9 mouse cellular contexts compared by ENCODE assay signal in genomic region chr10:127209928-127210570, GRCm38 (mm10). TPM values are rescaled to one million over a fixed set of nuclear protein-coding genes. Genes with fewer than 3 reads are reported as not detected.
DNase-seq lines count a peak whose midpoint lies in the region; ATAC-seq and TF ChIP-seq lines count a peak whose summit lies in the region.
"Had no signal": no experiment of that assay in that cellular context is flagged by ENCODE, and none has a peak within 500 bp of the region (broad histone marks: within the 10 kb centered on the region; RNA-seq: fewer than 3 reads in every experiment).

No protein-coding gene starts in this region.

- H3K36me3 ChIP-seq in hindbrain, embryonic 10.5 days, result peaks cover 39% of the 10 kb centered on the region
- 0 out of 2 replicates have a peak, but pooled peaks cover 4% of the 10 kb centered on the region for H3K36me3 ChIP-seq in hindbrain, embryonic 11.5 days (ENCODE audit: control insufficient read depth, insufficient read depth, low read length)
- H3K36me3 ChIP-seq in hindbrain, embryonic 14.5 days (replicated peaks; ENCODE audit: control insufficient read depth, insufficient read depth), result peaks cover 37% of the 10 kb centered on the region
- H3K36me3 ChIP-seq in midbrain, embryonic 13.5 days, result peaks cover 35% of the 10 kb centered on the region

- no peak for ATAC-seq in hindbrain, embryonic 11.5 days (ENCODE audit: low FRiP score)
- ATAC-seq in hindbrain, embryonic 14.5 days (ENCODE audit: low FRiP score), result no peak
- ATAC-seq in midbrain, embryonic 13.5 days, result no peak

- 89% methylated on average over 13 of the region's 13 CpGs for WGBS in hindbrain, embryonic 10.5 days
- 89% methylated on average over 13 of the region's 13 CpGs for WGBS in hindbrain, embryonic 11.5 days
- 87% methylated on average over 13 of the region's 13 CpGs for WGBS in hindbrain, embryonic 14.5 days
- WGBS in midbrain, embryonic 13.5 days, result 89% methylated on average over 13 of the region's 13 CpGs

- H3K4me1 ChIP-seq in hindbrain, embryonic 10.5 days (replicated peaks), result peaks cover 20% of the 10 kb centered on the region
- 0 out of 2 replicates have a peak, but pooled peaks cover 3% of the 10 kb centered on the region for H3K4me1 ChIP-seq in hindbrain, embryonic 11.5 days (replicated peaks; ENCODE audit: control insufficient read depth, insufficient read depth, low read length)
- H3K4me1 ChIP-seq in bone marrow macrophage, adult 2 months (ENCODE audit: control insufficient read depth, insufficient read depth, low read length), result peaks cover 11% of the 10 kb centered on the region
- peaks cover 17% of the 10 kb centered on the region for H3K4me1 ChIP-seq in hindbrain, embryonic 14.5 days (replicated peaks; ENCODE audit: control insufficient read depth, insufficient read depth, low read length)
- peaks cover 15% of the 10 kb centered on the region for H3K4me1 ChIP-seq in midbrain, embryonic 13.5 days (replicated peaks)

- TF ChIP-seq CTCF in bone marrow macrophage, adult 2 months (IDR thresholded peaks at IDR 0.05; ENCODE audit: low read depth, low read length), result no peak

- H3K4me2 ChIP-seq in hindbrain, embryonic 11.5 days (replicated peaks; ENCODE audit: low read depth, low read length), result no peak overlapping the region
- peak overlapping the region; percentile 89 for H3K4me2 ChIP-seq in hindbrain, embryonic 14.5 days (replicated peaks)
- H3K4me2 ChIP-seq in midbrain, embryonic 13.5 days (replicated peaks), result peak overlapping the region; percentile 81

- H3K27me3 ChIP-seq in hindbrain, embryonic 10.5 days (ENCODE audit: insufficient read depth, poor library complexity, severe bottlenecking), result peaks cover 5% of the 10 kb centered on the region; the same call in 1 of the 2 replicates
- H3K27me3 ChIP-seq in hindbrain, embryonic 11.5 days (ENCODE audit: control insufficient read depth, insufficient read depth, low read length), result no peaks in the 10 kb centered on the region
- no peaks in the 10 kb centered on the region for H3K27me3 ChIP-seq in hindbrain, embryonic 14.5 days (ENCODE audit: control insufficient read depth, insufficient read depth, low read length)
- H3K27me3 ChIP-seq in midbrain, embryonic 13.5 days, result no peaks in the 10 kb centered on the region

- DNase-seq in hindbrain, embryonic 10.5 days (ENCODE audit: low spot score), result no peak
- no peak for DNase-seq in hindbrain, embryonic 11.5 days (ENCODE audit: low spot score)
- DNase-seq in hindbrain, embryonic 14.5 days (ENCODE audit: low spot score), result no peak
- no peak for DNase-seq in embryo, embryonic 10.5 days (ENCODE audit: low spot score)
- DNase-seq in gastrocnemius, postnatal 14 days, result no peak
- no peak for DNase-seq in right cerebral cortex, postnatal 4 days
- DNase-seq: layer of hippocampus, postnatal 36 days had no signal

- H3K4me3 ChIP-seq in hindbrain, embryonic 10.5 days, result peak overlapping the region; percentile 76
- H3K4me3 ChIP-seq in hindbrain, embryonic 11.5 days (ENCODE audit: low read depth, low read length), result no peak overlapping the region
- peak overlapping the region; percentile 85 for H3K4me3 ChIP-seq in bone marrow macrophage, adult 2 months (ENCODE audit: insufficient read depth, low read length)
- peak overlapping the region; percentile 73 for H3K4me3 ChIP-seq in hindbrain, embryonic 14.5 days (replicated peaks; ENCODE audit: low read length)
- H3K4me3 ChIP-seq in midbrain, embryonic 13.5 days (replicated peaks), result peak overlapping the region; percentile 68

- intact Hi-C loops in gastrocnemius, postnatal 14 days (cut with DNase I; ENCODE audit: low total_unique reads), result no loop called here

- no peak overlapping the region for H3K9ac ChIP-seq in hindbrain, embryonic 11.5 days (ENCODE audit: low read depth, low read length)
- H3K9ac ChIP-seq in hindbrain, embryonic 14.5 days, result peak overlapping the region; percentile 75; the same call in 1 of the 2 replicates
- no peak overlapping the region for H3K9ac ChIP-seq in midbrain, embryonic 13.5 days (replicated peaks)

- H3K9me3 ChIP-seq in hindbrain, embryonic 10.5 days, result no peaks in the 10 kb centered on the region
- H3K9me3 ChIP-seq in hindbrain, embryonic 11.5 days (ENCODE audit: control insufficient read depth, low read length), result no peaks in the 10 kb centered on the region
- H3K9me3 ChIP-seq in hindbrain, embryonic 14.5 days (ENCODE audit: control insufficient read depth, low read length), result no peaks in the 10 kb centered on the region
- no peaks in the 10 kb centered on the region for H3K9me3 ChIP-seq in midbrain, embryonic 13.5 days

- TF ChIP-seq POLR2A in bone marrow macrophage, adult 2 months (IDR thresholded peaks at IDR 0.05; ENCODE audit: borderline replicate concordance, low read depth, low read length), result no peak

- no peak overlapping the region for H3K27ac ChIP-seq in hindbrain, embryonic 10.5 days
- no peak overlapping the region for H3K27ac ChIP-seq in hindbrain, embryonic 11.5 days (ENCODE audit: low read depth, low read length)
- no peak overlapping the region for H3K27ac ChIP-seq in bone marrow macrophage, adult 2 months (ENCODE audit: insufficient read depth, low read depth, low read length)
- no peak overlapping the region for H3K27ac ChIP-seq in hindbrain, embryonic 14.5 days
- H3K27ac ChIP-seq in midbrain, embryonic 13.5 days, result no peak overlapping the region

RNA-seq across cellular contexts. Expression of gene Pip4k2c, which starts 1.3 kb away (rescaled TPM):
- polyA plus RNA-seq in hindbrain, embryonic 10.5 days (2016; fragmentation: Nextera tagmentation; extraction: Ambion mirVana), result 17.9 and 21.9 TPM in 2 replicates
- polyA plus RNA-seq in hindbrain, embryonic 11.5 days (2014; fragmentation: Nextera tagmentation; extraction: Ambion mirVana), result 11.8 and 12.9 TPM in 2 replicates
- 34.5 and 35.0 TPM in 2 replicates for polyA plus RNA-seq in bone marrow macrophage, adult 2 months (2012; ENCODE audit: insufficient read depth, insufficient read length, missing spikeins)
- polyA plus RNA-seq in hindbrain, embryonic 14.5 days (2014; fragmentation: Nextera tagmentation; extraction: Ambion mirVana), result 16.8 and 17.1 TPM in 2 replicates
- 16.9 and 17.3 TPM in 2 replicates for polyA plus RNA-seq in midbrain, embryonic 13.5 days (2015; fragmentation: Nextera tagmentation; extraction: Ambion mirVana)
- total RNA-seq in gastrocnemius, postnatal 14 days (2021), result 1 to 10 TPM; 6.3 to 7.6 TPM

RNA-seq across cellular contexts. Expression of gene Dtx3, which starts 14.5 kb away (rescaled TPM):
- polyA plus RNA-seq in hindbrain, embryonic 10.5 days (2016; fragmentation: Nextera tagmentation; extraction: Ambion mirVana), result 110 and 151 TPM in 2 replicates
- 143 and 158 TPM in 2 replicates for polyA plus RNA-seq in hindbrain, embryonic 11.5 days (2014; fragmentation: Nextera tagmentation; extraction: Ambion mirVana)
- 60.1 and 68.7 TPM in 2 replicates for polyA plus RNA-seq in bone marrow macrophage, adult 2 months (2012; ENCODE audit: insufficient read depth, insufficient read length, missing spikeins)
- polyA plus RNA-seq in hindbrain, embryonic 14.5 days (2014; fragmentation: Nextera tagmentation; extraction: Ambion mirVana), result 223 and 231 TPM in 2 replicates
- polyA plus RNA-seq in midbrain, embryonic 13.5 days (2015; fragmentation: Nextera tagmentation; extraction: Ambion mirVana), result 195 and 234 TPM in 2 replicates
- 10 to 100 TPM; 22.2 to 24.8 TPM for total RNA-seq in gastrocnemius, postnatal 14 days (2021)

RNA-seq across cellular contexts. Expression of gene Arhgef25, which starts 20.2 kb away (rescaled TPM):
- polyA plus RNA-seq in hindbrain, embryonic 10.5 days (2016; fragmentation: Nextera tagmentation; extraction: Ambion mirVana), result 29.8 and 33.5 TPM in 2 replicates
- polyA plus RNA-seq in hindbrain, embryonic 11.5 days (2014; fragmentation: Nextera tagmentation; extraction: Ambion mirVana), result 30.1 and 32.0 TPM in 2 replicates
- 1.3 TPM in 1 of 2 replicates, not detected in the other for polyA plus RNA-seq in bone marrow macrophage, adult 2 months (2012; ENCODE audit: insufficient read depth, insufficient read length, missing spikeins)
- 23.5 and 25.5 TPM in 2 replicates for polyA plus RNA-seq in hindbrain, embryonic 14.5 days (2014; fragmentation: Nextera tagmentation; extraction: Ambion mirVana)
- polyA plus RNA-seq in midbrain, embryonic 13.5 days (2015; fragmentation: Nextera tagmentation; extraction: Ambion mirVana), result 20.2 and 24.5 TPM in 2 replicates
- total RNA-seq in gastrocnemius, postnatal 14 days (2021), result 10 to 100 TPM; 13.9 to 14.4 TPM

RNA-seq across cellular contexts. Expression of gene Slc26a10, which starts 29.6 kb away (rescaled TPM):
- 1.6 and 2.1 TPM in 2 replicates for polyA plus RNA-seq in hindbrain, embryonic 10.5 days (2016; fragmentation: Nextera tagmentation; extraction: Ambion mirVana)
- 0.73 and 0.96 TPM in 2 replicates for polyA plus RNA-seq in hindbrain, embryonic 11.5 days (2014; fragmentation: Nextera tagmentation; extraction: Ambion mirVana)
- polyA plus RNA-seq in bone marrow macrophage, adult 2 months (2012; ENCODE audit: insufficient read depth, insufficient read length, missing spikeins), result not detected in 2 replicates
- 0.94 and 0.99 TPM in 2 replicates for polyA plus RNA-seq in hindbrain, embryonic 14.5 days (2014; fragmentation: Nextera tagmentation; extraction: Ambion mirVana)
- 0.86 and 1.0 TPM in 2 replicates for polyA plus RNA-seq in midbrain, embryonic 13.5 days (2015; fragmentation: Nextera tagmentation; extraction: Ambion mirVana)
- 1 to 10 TPM; 3.7 to 7.6 TPM for total RNA-seq in gastrocnemius, postnatal 14 days (2021)

RNA-seq across cellular contexts. Expression of gene B4galnt1, which starts 45.0 kb away (rescaled TPM):
- 4.4 and 12.7 TPM in 2 replicates for polyA plus RNA-seq in hindbrain, embryonic 10.5 days (2016; fragmentation: Nextera tagmentation; extraction: Ambion mirVana)
- 10.4 and 12.4 TPM in 2 replicates for polyA plus RNA-seq in hindbrain, embryonic 11.5 days (2014; fragmentation: Nextera tagmentation; extraction: Ambion mirVana)
- 42.2 and 50.6 TPM in 2 replicates for polyA plus RNA-seq in bone marrow macrophage, adult 2 months (2012; ENCODE audit: insufficient read depth, insufficient read length, missing spikeins)
- polyA plus RNA-seq in hindbrain, embryonic 14.5 days (2014; fragmentation: Nextera tagmentation; extraction: Ambion mirVana), result 73.7 and 79.1 TPM in 2 replicates
- polyA plus RNA-seq in midbrain, embryonic 13.5 days (2015; fragmentation: Nextera tagmentation; extraction: Ambion mirVana), result 28.8 and 30.2 TPM in 2 replicates
- 1 to 10 TPM; 1.5 to 1.9 TPM for total RNA-seq in gastrocnemius, postnatal 14 days (2021)
